Mouse (Mus musculus) lung, adult 18-20 months (tissue): ENCODE measurements around the gene Rilp.

ENCODE experiments used
- DNase-seq, 2 experiments: peaks; one replicate each; pipeline ENCODE4 v3.0.0; 2022; ENCODE audit warnings: mixed read lengths in 2 of 2

The Rilp gene

GRCm38 (mm10) chr11:75559870-75560504 is 50.1 kb downstream of the Rilp start:
- no peak for DNase-seq

GRCm38 (mm10) chr11:75560530-75561409 is 50.9 kb downstream of the Rilp start:
- DNase-seq, result no peak

GRCm38 (mm10) chr11:75561410-75561791 is 51.5 kb downstream of the Rilp start:
- DNase-seq, result no peak
